Comparison of ENCODE assay signal across 9 mouse cellular contexts in genomic region chr17:34628644-34628967, GRCm38 (mm10). TPM values are rescaled to one million over a fixed set of nuclear protein-coding genes. Genes with fewer than 3 reads are reported as not detected.
DNase-seq lines count a peak whose midpoint lies in the region; ATAC-seq lines count a peak whose summit lies in the region.
"Had no signal": no experiment of that assay in that cellular context is flagged by ENCODE, and none has a peak within 500 bp of the region (broad histone marks: within the 10 kb centered on the region; RNA-seq: fewer than 3 reads in every experiment).

No protein-coding gene starts in this region.

- H3K9me3 ChIP-seq in heart, embryonic 16.5 days (replicated peaks; ENCODE audit: control insufficient read depth, low read length): no peaks in the 10 kb centered on the region
- H3K9me3 ChIP-seq in embryonic facial prominence, embryonic 12.5 days: no peaks in the 10 kb centered on the region
- no peaks in the 10 kb centered on the region for H3K9me3 ChIP-seq in limb, embryonic 10.5 days (replicated peaks)
- H3K9me3 ChIP-seq in neural tube, embryonic 15.5 days (replicated peaks): no peaks in the 10 kb centered on the region

- H3K4me3 ChIP-seq in heart, embryonic 16.5 days (ENCODE audit: low read length): peak overlapping the region; percentile 83; the same call in 1 of the 2 replicates
- peak overlapping the region; percentile 68 for H3K4me3 ChIP-seq in embryonic facial prominence, embryonic 12.5 days
- peak overlapping the region; percentile 74 for H3K4me3 ChIP-seq in limb, embryonic 10.5 days
- H3K4me3 ChIP-seq in neural tube, embryonic 15.5 days (replicated peaks): peak overlapping the region; percentile 78

- peak overlapping the region; percentile 96 for H3K27ac ChIP-seq in heart, embryonic 16.5 days (ENCODE audit: low read length)
- peak overlapping the region; percentile 89 for H3K27ac ChIP-seq in embryonic facial prominence, embryonic 12.5 days
- H3K27ac ChIP-seq in limb, embryonic 10.5 days: peak overlapping the region; percentile 92
- peak overlapping the region; percentile 93 for H3K27ac ChIP-seq in neural tube, embryonic 15.5 days (replicated peaks)

- H3K27me3 ChIP-seq in heart, embryonic 16.5 days (ENCODE audit: control insufficient read depth, insufficient read depth, low read length): peaks cover 31% of the 10 kb centered on the region
- peaks cover 43% of the 10 kb centered on the region for H3K27me3 ChIP-seq in embryonic facial prominence, embryonic 12.5 days
- H3K27me3 ChIP-seq in limb, embryonic 10.5 days (ENCODE audit: low read depth, poor library complexity, severe bottlenecking): peaks cover 53% of the 10 kb centered on the region
- H3K27me3 ChIP-seq in neural tube, embryonic 15.5 days (replicated peaks): peaks cover 13% of the 10 kb centered on the region

- no peaks in the 10 kb centered on the region for H3K36me3 ChIP-seq in heart, embryonic 16.5 days (ENCODE audit: control insufficient read depth, insufficient read depth)
- H3K36me3 ChIP-seq in embryonic facial prominence, embryonic 12.5 days: peaks cover 6% of the 10 kb centered on the region
- peaks cover 12% of the 10 kb centered on the region for H3K36me3 ChIP-seq in limb, embryonic 10.5 days
- H3K36me3 ChIP-seq in neural tube, embryonic 15.5 days: peaks cover 4% of the 10 kb centered on the region; the same call in 1 of the 2 replicates

- H3K4me2 ChIP-seq in heart, embryonic 16.5 days (ENCODE audit: low read depth, low read length): peak overlapping the region; percentile 78
- peak overlapping the region; percentile 78 for H3K4me2 ChIP-seq in embryonic facial prominence, embryonic 12.5 days (replicated peaks)
- H3K4me2 ChIP-seq in neural tube, embryonic 15.5 days: peak overlapping the region; percentile 90

- H3K4me1 ChIP-seq in heart, embryonic 16.5 days (ENCODE audit: control insufficient read depth, insufficient read depth, low read length): peaks cover 28% of the 10 kb centered on the region
- peaks cover 46% of the 10 kb centered on the region for H3K4me1 ChIP-seq in embryonic facial prominence, embryonic 12.5 days
- peaks cover 68% of the 10 kb centered on the region for H3K4me1 ChIP-seq in limb, embryonic 10.5 days
- H3K4me1 ChIP-seq in neural tube, embryonic 15.5 days: peaks cover 69% of the 10 kb centered on the region

- no peak for ATAC-seq in heart, embryonic 16.5 days (replicated peaks; ENCODE audit: extremely low read depth, insufficient read depth, low FRiP score)
- no peak for ATAC-seq in embryonic facial prominence, embryonic 12.5 days (ENCODE audit: insufficient number of reproducible peaks, insufficient read depth, low FRiP score, low TSS enrichment)
- no peak for ATAC-seq in neural tube, embryonic 15.5 days (ENCODE audit: low FRiP score)

- WGBS in heart, embryonic 16.5 days: 51% methylated on average over 5 of the region's 5 CpGs
- 36% methylated on average over 5 of the region's 5 CpGs for WGBS in embryonic facial prominence, embryonic 12.5 days
- WGBS in limb, embryonic 10.5 days: 21% methylated on average over 5 of the region's 5 CpGs
- 20% methylated on average over 5 of the region's 5 CpGs for WGBS in neural tube, embryonic 15.5 days

- peak overlapping the region; percentile 84 for H3K9ac ChIP-seq in heart, embryonic 16.5 days (ENCODE audit: low read length)
- peak overlapping the region; percentile 60; the same call in 1 of the 2 replicates for H3K9ac ChIP-seq in embryonic facial prominence, embryonic 12.5 days
- peak overlapping the region; percentile 44; the same call in 1 of the 2 replicates for H3K9ac ChIP-seq in neural tube, embryonic 15.5 days (replicated peaks)

- no peak for DNase-seq in heart, adult 8-10 months (ENCODE audit: low spot score)
- DNase-seq in limb, embryonic 10.5 days (ENCODE audit: low spot score): no peak
- no peak for DNase-seq in urinary bladder, postnatal 36 days (ENCODE audit: low spot score in 2 of 2)
- DNase-seq in right cerebral cortex, postnatal 10 days (ENCODE audit: low spot score in 2 of 2): no peak
- no peak for DNase-seq in cerebellum, adult 9-11 months

RNA-seq across cellular contexts. Expression of gene Ppt2, which starts 0.3 kb away (rescaled TPM):
- 26.7 and 27.3 TPM in 2 replicates for polyA plus RNA-seq in heart, embryonic 16.5 days (2015; fragmentation: Nextera tagmentation; extraction: Ambion mirVana)
- total RNA-seq in heart, adult 8-10 months (2022): 10 to 100 TPM; 48.1 to 68.8 (median 59.5) TPM
- 18.0 and 18.8 TPM in 2 replicates for polyA plus RNA-seq in embryonic facial prominence, embryonic 12.5 days (2016; fragmentation: Nextera tagmentation; extraction: Ambion mirVana)
- 21.0 and 21.6 TPM in 2 replicates for polyA plus RNA-seq in limb, embryonic 10.5 days (2016; fragmentation: Nextera tagmentation; extraction: Ambion mirVana)
- 20.1 and 21.3 TPM in 2 replicates for polyA plus RNA-seq in neural tube, embryonic 15.5 days (2015; fragmentation: Nextera tagmentation; extraction: Ambion mirVana)

RNA-seq across cellular contexts. Expression of gene Prrt1, which starts 0.7 kb away (rescaled TPM):
- polyA plus RNA-seq in heart, embryonic 16.5 days (2015; fragmentation: Nextera tagmentation; extraction: Ambion mirVana): 0.64 and 2.1 TPM in 2 replicates
- 1 to 10 TPM in 3 of 4 experiments, under 1 TPM in 1; 0.92 to 1.4 (median 1.1) TPM for total RNA-seq in heart, adult 8-10 months (2022)
- 0.52 and 0.56 TPM in 2 replicates for polyA plus RNA-seq in embryonic facial prominence, embryonic 12.5 days (2016; fragmentation: Nextera tagmentation; extraction: Ambion mirVana)
- 0.08 TPM in 1 of 2 replicates, not detected in the other for polyA plus RNA-seq in limb, embryonic 10.5 days (2016; fragmentation: Nextera tagmentation; extraction: Ambion mirVana)
- 6.3 and 7.3 TPM in 2 replicates for polyA plus RNA-seq in neural tube, embryonic 15.5 days (2015; fragmentation: Nextera tagmentation; extraction: Ambion mirVana)
- total RNA-seq: neutrophil, adult 5-6 weeks had no signal

RNA-seq across cellular contexts. Expression of gene Egfl8, which starts 12.8 kb away (rescaled TPM):
- 1.8 and 2.0 TPM in 2 replicates for polyA plus RNA-seq in heart, embryonic 16.5 days (2015; fragmentation: Nextera tagmentation; extraction: Ambion mirVana)
- 1 to 10 TPM in 3 of 4 experiments, under 1 TPM in 1; 0.94 to 1.3 (median 1.0) TPM for total RNA-seq in heart, adult 8-10 months (2022)
- polyA plus RNA-seq in embryonic facial prominence, embryonic 12.5 days (2016; fragmentation: Nextera tagmentation; extraction: Ambion mirVana): 7.0 and 10.1 TPM in 2 replicates
- polyA plus RNA-seq in limb, embryonic 10.5 days (2016; fragmentation: Nextera tagmentation; extraction: Ambion mirVana): 1.9 and 2.2 TPM in 2 replicates
- 12.3 and 14.9 TPM in 2 replicates for polyA plus RNA-seq in neural tube, embryonic 15.5 days (2015; fragmentation: Nextera tagmentation; extraction: Ambion mirVana)

RNA-seq across cellular contexts. Expression of gene Fkbpl, which starts 16.0 kb away (rescaled TPM):
- 11.7 and 12.3 TPM in 2 replicates for polyA plus RNA-seq in heart, embryonic 16.5 days (2015; fragmentation: Nextera tagmentation; extraction: Ambion mirVana)
- total RNA-seq in heart, adult 8-10 months (2022): 1 to 10 TPM; 6.9 to 9.7 (median 8.6) TPM
- polyA plus RNA-seq in embryonic facial prominence, embryonic 12.5 days (2016; fragmentation: Nextera tagmentation; extraction: Ambion mirVana): 16.6 and 16.8 TPM in 2 replicates
- polyA plus RNA-seq in limb, embryonic 10.5 days (2016; fragmentation: Nextera tagmentation; extraction: Ambion mirVana): 17.9 and 18.9 TPM in 2 replicates
- 14.9 and 15.8 TPM in 2 replicates for polyA plus RNA-seq in neural tube, embryonic 15.5 days (2015; fragmentation: Nextera tagmentation; extraction: Ambion mirVana)

RNA-seq across cellular contexts. Expression of gene Atf6b, which starts 18.3 kb away (rescaled TPM):
- 45.7 and 46.7 TPM in 2 replicates for polyA plus RNA-seq in heart, embryonic 16.5 days (2015; fragmentation: Nextera tagmentation; extraction: Ambion mirVana)
- 10 to 100 TPM; 14.4 to 19.9 (median 16.0) TPM for total RNA-seq in heart, adult 8-10 months (2022)
- polyA plus RNA-seq in embryonic facial prominence, embryonic 12.5 days (2016; fragmentation: Nextera tagmentation; extraction: Ambion mirVana): 110 TPM in 2 replicates
- 101 TPM in 2 replicates for polyA plus RNA-seq in limb, embryonic 10.5 days (2016; fragmentation: Nextera tagmentation; extraction: Ambion mirVana)
- 109 and 112 TPM in 2 replicates for polyA plus RNA-seq in neural tube, embryonic 15.5 days (2015; fragmentation: Nextera tagmentation; extraction: Ambion mirVana)
